8 mouse cellular contexts compared by ENCODE assay signal in genomic region chr13:51400186-51400719, GRCm38 (mm10). TPM values are rescaled to one million over a fixed set of nuclear protein-coding genes. Genes with fewer than 3 reads are reported as not detected.
DNase-seq lines count a peak whose midpoint lies in the region; ATAC-seq lines count a peak whose summit lies in the region.
"Had no signal": no experiment of that assay in that cellular context is flagged by ENCODE, and none has a peak within 500 bp of the region (broad histone marks: within the 10 kb centered on the region; RNA-seq: fewer than 3 reads in every experiment).

No protein-coding gene starts in this region.

- peak; percentile 75 for ATAC-seq in midbrain, embryonic 13.5 days

- peak; percentile 47 for DNase-seq in ovary, adult 18-20 months (ENCODE audit: low spot score)
- DNase-seq in ovary, postnatal 10 days (ENCODE audit: low spot score), result no peak
- DNase-seq in adrenal gland, adult (ENCODE audit: inconsistent age in 2 of 2, low spot score in 1 of 2), result peak; percentile 84 to 95
- no peak for DNase-seq in forebrain, embryonic 10.5 days (ENCODE audit: extremely low spot score, low spot score)
- peak; percentile 48 for DNase-seq in kidney, adult 9 months
- no peak for DNase-seq in cerebellum, adult 11 months

- peaks cover 4% of the 10 kb centered on the region for H3K9me3 ChIP-seq in forebrain, embryonic 10.5 days
- H3K9me3 ChIP-seq in midbrain, embryonic 13.5 days, result 0 out of 2 replicates have a peak, but pooled peaks cover 1% of the 10 kb centered on the region

- H3K9ac ChIP-seq in midbrain, embryonic 13.5 days (replicated peaks), result peak overlapping the region; percentile 46; the same call in 1 of the 2 replicates

- H3K36me3 ChIP-seq in forebrain, embryonic 10.5 days (replicated peaks), result peaks cover 3% of the 10 kb centered on the region; the same call in 1 of the 2 replicates
- H3K36me3 ChIP-seq in midbrain, embryonic 13.5 days, result 0 out of 2 replicates have a peak, but pooled peaks cover 4% of the 10 kb centered on the region

- H3K4me3 ChIP-seq in forebrain, embryonic 10.5 days, result peak overlapping the region; percentile 50
- H3K4me3 ChIP-seq in midbrain, embryonic 13.5 days (replicated peaks), result peak overlapping the region; percentile 39
- H3K4me3 ChIP-seq: myocyte had no signal

- H3K4me2 ChIP-seq in midbrain, embryonic 13.5 days (replicated peaks), result peak overlapping the region; percentile 65

- peaks cover 5% of the 10 kb centered on the region; the same call in 1 of the 2 replicates for H3K27me3 ChIP-seq in forebrain, embryonic 10.5 days (ENCODE audit: poor library complexity, severe bottlenecking)
- no peaks in the 10 kb centered on the region for H3K27me3 ChIP-seq in midbrain, embryonic 13.5 days

- peak overlapping the region; percentile 81 for H3K27ac ChIP-seq in forebrain, embryonic 10.5 days
- no peak overlapping the region for H3K27ac ChIP-seq in midbrain, embryonic 13.5 days

- 39% methylated on average over 14 of the region's 14 CpGs for WGBS in forebrain, embryonic 10.5 days
- WGBS in midbrain, embryonic 13.5 days, result 33% methylated on average over 14 of the region's 14 CpGs

- H3K4me1 ChIP-seq in forebrain, embryonic 10.5 days, result peaks cover 16% of the 10 kb centered on the region
- peaks cover 14% of the 10 kb centered on the region; the same call in 1 of the 2 replicates for H3K4me1 ChIP-seq in midbrain, embryonic 13.5 days (replicated peaks)

RNA-seq across cellular contexts. Expression of gene S1pr3, which starts 8.2 kb away (rescaled TPM):
- polyA plus RNA-seq in forebrain, embryonic 10.5 days (2016; fragmentation: Nextera tagmentation; extraction: Ambion mirVana), result 50.4 and 53.9 TPM in 2 replicates
- 10.2 and 10.4 TPM in 2 replicates for polyA plus RNA-seq in midbrain, embryonic 13.5 days (2015; fragmentation: Nextera tagmentation; extraction: Ambion mirVana)

Comparison
In these comparisons a context has a peak if more than half of its experiments do, and no peak if none do; other contexts are left out.
1. DNase-seq: peak in ovary, adult 18-20 months (single experiment), adrenal gland, adult (2 of 2) and kidney, adult 9 months (single experiment); none in ovary, postnatal 10 days (single experiment), forebrain, embryonic 10.5 days (single experiment) and cerebellum, adult 11 months (single experiment).